Mouse (Mus musculus) kidney, postnatal 25 days (tissue): ENCODE data around the gene Efcab11.

Source experiments
- DNase-seq, 2 experiments: peaks; one replicate each; pipeline ENCODE4 v3.0.0; 2021; ENCODE audit warnings: mixed read lengths in 2 of 2

The Efcab11 gene

GRCm38 (mm10) chr12:99739211-99739610 lies 145.0 kb downstream of the Efcab11 start:
- no peak for DNase-seq

DNA sequence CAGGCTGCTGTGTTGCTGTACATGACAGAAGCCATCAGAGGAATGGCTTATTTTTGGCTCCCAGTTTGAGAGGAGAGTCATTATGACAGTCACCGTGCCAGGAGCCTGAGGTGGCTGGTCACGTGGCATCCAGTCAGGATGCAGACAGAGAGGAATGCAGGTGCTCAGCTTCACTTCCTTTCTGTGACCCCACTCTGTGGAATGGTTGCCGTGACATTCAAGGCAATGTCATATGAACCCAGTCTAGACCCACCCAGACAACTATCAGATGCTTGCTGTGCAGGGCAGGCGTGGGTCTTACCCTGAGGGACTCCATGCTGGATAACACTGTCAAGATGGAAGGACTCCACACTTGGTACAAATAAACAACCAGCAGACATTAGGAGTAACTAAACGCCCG lies 146.0 kb downstream of the Efcab11 start:
- DNase-seq = no peak

GRCm38 (mm10) chr12:99736971-99737370 lies 147.3 kb downstream of the Efcab11 start:
- DNase-seq = no peak

DNA sequence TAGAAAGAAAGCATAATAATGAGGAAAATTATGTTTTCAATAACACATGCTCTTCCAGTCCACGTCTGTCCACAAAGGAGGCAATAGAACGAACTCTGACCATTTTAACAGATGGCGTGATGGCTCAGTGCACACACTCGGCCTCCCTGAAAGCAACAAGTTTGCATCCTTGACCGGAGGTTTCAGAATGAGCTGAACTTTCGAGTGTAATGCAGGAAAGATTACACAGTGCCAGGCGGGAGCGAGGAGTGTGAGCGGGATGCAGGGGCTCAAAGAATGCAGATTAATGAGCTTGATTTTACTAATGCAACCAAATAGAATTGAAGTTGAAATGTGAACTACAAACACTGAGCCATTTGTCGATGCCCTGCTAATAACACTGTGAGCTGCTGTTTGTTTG lies 149.1 kb downstream of the Efcab11 start:
- no peak for DNase-seq

DNA sequence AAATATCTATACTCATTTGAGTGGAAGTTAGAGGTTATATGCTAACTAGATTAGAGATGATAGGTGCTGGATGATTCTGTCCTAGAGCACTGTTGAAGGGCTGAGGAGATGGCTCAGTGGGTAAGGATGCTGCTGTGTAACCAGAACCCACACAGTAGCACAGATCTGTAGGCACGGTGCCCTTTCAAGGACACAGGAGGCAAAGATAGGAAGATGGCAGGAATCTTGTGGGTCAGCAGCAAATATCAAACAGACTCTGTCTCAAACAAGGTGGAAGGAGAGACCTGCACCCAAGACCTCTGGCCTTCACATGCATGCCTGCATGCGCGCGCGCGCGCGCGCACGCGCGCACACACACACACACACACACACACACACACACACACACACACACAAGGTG lies 160.0 kb downstream of the Efcab11 start:
- no peak for DNase-seq

- DNase-seq = no peak
These were observed 160.4 kb downstream of the Efcab11 start for GRCm38 (mm10) chr12:99723791-99724190.

GRCm38 (mm10) chr12:99721318-99721717 lies 162.9 kb downstream of the Efcab11 start:
- no peak for DNase-seq

DNA sequence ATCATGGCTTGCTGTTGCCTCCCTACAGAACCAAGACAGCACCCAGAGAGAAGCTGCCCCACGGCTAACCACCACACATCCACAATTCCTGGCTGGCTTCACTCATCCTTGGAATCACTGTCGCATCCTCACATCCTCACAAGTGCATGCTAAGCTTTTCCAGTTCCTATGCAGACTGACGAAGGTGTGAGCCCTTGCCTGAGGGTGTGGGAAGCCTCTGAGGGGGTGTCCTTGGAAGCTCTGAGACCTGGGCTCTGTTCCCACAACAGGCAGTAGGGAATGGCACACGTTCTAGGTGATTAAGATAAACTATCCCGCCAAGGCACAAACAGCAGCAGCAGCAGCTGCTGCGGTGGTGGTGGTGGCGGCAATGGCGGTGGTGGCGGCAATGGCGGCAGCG lies 164.5 kb downstream of the Efcab11 start:
- no peak for DNase-seq

DNA sequence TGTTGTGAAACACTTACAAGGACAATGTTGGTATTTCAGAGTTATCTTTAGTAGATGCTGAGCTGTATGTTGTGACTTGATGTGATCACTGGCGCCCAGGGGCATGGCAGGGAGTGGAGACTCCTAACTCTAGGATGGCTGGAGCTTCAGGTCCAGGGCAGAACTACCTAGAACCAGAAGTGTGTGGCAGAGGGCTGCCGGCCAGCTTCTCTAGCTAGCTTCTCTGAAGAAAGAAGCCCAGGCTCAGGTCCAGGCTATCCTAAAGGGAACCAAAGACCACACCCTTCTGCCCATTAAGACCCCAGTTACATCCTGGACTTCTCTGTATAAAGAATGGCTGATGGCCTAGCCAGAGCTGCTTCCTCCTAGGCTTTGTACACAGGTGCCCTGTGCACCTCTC lies 166.1 kb downstream of the Efcab11 start:
- no peak for DNase-seq

DNA sequence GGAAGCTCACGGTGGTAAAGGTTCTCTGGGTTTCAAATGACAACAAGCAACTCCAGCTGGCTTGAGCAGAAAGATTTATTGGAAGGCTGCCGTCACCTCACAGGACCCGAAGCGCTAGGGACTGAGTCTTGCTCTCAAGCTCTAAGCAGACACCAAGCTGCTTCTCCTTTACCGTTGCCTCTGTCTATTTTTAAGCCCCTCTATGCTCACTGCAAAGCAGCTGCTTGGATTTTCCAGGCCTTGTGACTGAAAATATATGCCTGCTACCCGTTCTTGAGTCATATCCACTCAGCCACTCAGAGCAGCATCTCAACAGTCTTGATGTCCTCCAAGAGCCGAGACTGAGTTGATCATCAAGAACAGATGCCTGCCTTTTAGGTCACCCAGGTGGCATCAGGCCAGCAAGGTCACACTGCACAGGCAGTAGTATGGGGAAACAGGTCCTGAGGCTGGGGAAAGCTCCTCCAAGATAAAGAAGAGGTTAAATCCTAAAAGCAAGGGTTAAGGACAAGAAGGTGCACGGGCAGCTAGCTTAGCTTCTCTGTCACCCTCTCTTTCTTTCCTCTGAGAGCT lies 168.1 kb downstream of the Efcab11 start:
- no peak for DNase-seq

DNA sequence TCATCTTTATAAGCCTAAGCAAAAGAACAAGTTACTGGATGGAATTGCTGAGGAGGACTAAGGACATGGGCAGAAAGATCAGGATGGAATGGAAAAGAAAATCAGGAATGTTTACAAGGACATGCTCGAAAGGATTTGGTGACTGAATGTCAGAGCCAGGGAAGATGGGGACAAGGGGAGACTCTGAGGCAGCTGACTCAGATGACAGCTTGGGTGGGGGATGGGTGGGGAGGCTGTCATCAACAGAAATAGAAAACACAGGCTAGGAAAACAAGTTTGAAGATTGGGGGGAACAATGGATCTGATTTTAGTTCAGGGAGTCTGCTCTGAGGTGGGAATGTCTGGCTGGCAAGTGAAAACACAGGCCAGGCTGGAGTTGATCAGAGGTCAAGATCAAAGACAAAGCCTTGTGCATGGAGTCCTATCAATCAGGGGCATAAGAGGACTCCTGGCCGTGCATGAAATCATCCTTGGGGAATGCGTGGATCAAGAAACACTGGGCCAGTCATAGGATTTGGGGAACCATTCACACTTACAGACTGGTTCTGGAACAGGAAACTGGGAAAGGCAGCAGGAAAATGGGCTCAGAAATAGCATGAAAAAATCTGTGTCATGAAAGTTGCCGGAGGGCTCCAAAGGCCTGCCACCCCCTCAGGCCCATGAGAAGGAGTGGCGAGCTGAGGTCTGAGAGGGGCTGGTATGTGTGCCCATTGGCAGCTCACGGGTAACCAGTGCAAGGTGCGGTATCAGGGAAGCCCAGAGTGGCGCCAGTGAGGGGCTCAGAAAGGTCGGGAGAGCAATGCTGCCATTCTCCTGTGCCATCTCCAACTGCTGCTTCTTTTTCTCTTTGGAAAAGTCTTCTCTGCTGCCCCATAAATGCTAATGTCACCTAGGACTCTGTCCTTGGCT lies 168.9 kb downstream of the Efcab11 start:
- DNase-seq = no peak

- no peak for DNase-seq
These were observed 172.0 kb downstream of the Efcab11 start for GRCm38 (mm10) chr12:99712214-99712613.

DNA sequence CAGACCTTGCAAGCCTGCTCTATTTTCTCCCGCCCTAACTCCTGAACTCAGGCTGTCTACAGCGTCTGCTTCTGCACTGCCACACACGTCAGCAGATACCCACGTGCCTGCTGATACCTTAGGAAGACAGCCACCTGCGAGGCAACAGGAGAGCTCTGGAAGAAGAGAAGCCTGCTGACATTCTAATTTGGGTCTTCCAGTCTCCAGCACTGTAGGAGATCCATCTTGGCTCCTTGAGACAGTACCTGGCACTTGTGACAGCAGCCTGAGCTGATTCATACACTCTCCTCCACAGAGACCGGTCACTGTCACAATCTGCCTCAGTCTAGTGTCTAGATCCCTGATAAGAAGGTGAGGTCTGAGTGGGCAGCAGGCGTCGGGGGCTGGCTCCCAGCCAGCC lies 182.0 kb downstream of the Efcab11 start:
- DNase-seq = no peak

DNA sequence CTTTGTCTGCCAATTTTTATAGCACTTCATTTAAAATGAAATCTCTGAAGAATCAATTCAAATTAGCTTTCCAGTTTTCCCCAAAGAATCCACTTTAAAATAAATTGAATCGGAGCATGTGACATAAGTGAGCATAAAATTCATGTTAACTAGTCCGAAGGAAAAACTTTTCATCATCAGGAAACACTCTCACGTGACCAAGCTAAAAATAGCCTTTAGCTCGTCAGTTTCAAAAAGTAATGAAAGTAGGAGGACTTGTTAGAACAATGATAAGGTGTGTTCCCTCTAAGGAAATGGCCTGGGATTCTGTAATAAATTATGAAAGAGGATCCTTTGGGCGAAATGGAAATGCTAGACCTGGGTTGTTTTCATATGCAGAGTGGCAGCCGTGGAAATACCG lies 183.9 kb downstream of the Efcab11 start:
- no peak for DNase-seq

- DNase-seq = no peak
These were observed 184.7 kb downstream of the Efcab11 start for GRCm38 (mm10) chr12:99699379-99700023.

GRCm38 (mm10) chr12:99694066-99694465 lies 190.2 kb downstream of the Efcab11 start:
- DNase-seq = no peak

GRCm38 (mm10) chr12:99686418-99686992 lies 197.7 kb downstream of the Efcab11 start:
- DNase-seq = no peak

DNA sequence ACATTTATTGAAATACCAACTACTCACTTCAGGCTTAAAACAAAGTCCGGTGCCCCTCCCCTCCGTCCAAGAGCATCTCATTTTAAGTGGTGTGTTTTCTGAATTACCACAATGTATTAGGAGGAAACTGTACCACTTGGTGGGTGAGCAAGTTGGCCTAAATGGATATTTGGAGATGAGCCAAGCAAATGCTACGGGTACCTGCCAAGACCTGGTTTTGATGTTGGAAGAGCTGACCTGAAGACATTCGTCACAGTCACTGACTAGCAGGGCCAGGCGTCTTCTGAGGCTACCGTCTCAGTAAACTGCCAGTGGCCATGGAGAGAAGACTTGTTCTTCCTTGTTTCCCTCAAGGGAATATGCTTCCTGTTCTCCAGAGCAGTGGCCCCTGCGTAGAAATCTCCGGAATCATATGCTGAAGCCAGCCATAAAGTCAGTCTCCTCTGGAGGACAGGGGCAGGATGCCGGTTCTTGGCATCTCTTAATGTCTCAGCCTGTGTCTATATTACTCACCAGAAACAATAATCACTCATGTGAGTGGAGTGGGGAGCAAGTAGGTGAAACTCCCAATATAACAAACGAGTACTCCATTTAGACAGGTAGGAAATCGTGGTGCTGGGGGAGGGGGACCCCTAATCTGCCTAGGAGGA lies 198.7 kb downstream of the Efcab11 start:
- DNase-seq = peak in 1 of 2 experiments; percentile 10

- no peak for DNase-seq
These were observed 202.6 kb downstream of the Efcab11 start for GRCm38 (mm10) chr12:99681681-99682080.

GRCm38 (mm10) chr12:99671866-99672191 lies 212.4 kb downstream of the Efcab11 start:
- DNase-seq = no peak

DNA sequence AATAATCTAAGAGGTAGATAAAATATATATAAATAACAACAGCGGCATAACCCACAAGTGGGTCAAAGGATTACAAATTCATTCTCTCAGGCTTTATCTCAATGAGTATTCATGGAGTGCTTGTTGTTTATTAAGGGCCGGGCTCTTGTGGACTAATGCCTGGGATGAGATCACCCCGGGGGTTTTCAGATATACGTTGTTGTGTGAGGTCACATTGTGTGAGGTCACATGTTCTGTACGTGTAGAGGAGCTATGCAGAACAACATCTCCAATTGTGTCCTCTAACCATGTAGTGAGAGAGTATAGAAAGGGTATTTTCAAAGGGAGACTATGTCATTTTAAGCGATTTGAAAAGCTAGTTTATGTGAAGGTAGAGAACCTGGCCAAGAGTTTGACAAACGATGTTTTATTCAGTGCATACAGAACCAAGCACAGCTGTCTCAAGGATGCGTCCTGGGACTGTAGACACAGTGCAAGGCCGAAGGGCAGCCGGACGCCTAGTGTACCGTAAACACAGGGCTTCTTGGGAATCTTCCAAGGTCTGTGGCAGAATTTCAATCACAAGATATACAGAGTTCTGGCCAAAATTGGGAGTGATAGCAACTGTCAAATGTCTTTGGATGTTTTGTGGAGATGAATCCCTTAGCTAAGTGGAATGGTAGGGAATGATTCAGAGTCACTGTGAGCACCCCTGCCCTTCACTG lies 212.9 kb downstream of the Efcab11 start:
- DNase-seq = peak in 1 of 2 experiments; percentile 35

- DNase-seq = no peak
These were observed 213.5 kb downstream of the Efcab11 start for GRCm38 (mm10) chr12:99670762-99671152.
